Mouse (Mus musculus): ENCODE results near the gene Sergef.

Sergef gene

GRCm38 (mm10) chr7:46639692-46640031 is at the start of gene Sergef:
Gene Sergef (minus strand): TSS chr7:46639807.
- peak; percentile 93 for DNase-seq (ENCODE audit: low read depth, low spot score)

GRCm38 (mm10) chr7:46686827-46687226 is 47.2 kb upstream of the Sergef start:
- DNase-seq (ENCODE audit: low read depth, low spot score): peak; percentile 77

- no peak for DNase-seq (ENCODE audit: low read depth, low spot score)
These were observed 41.1 kb upstream of the Sergef start for GRCm38 (mm10) chr7:46680732-46681131.

- peak; percentile 67 for DNase-seq (ENCODE audit: low read depth, low spot score)
These were observed 39.4 kb upstream of the Sergef start for GRCm38 (mm10) chr7:46679044-46679443.

GRCm38 (mm10) chr7:46678417-46678816 is 38.8 kb upstream of the Sergef start:
- peak; percentile 82 for DNase-seq (ENCODE audit: low read depth, low spot score)

- no peak for DNase-seq (ENCODE audit: low read depth, low spot score)
These were observed 37.3 kb upstream of the Sergef start for GRCm38 (mm10) chr7:46676808-46677360.

GRCm38 (mm10) chr7:46675886-46676285 is 36.3 kb upstream of the Sergef start:
- DNase-seq (ENCODE audit: low read depth, low spot score): no peak

- DNase-seq (ENCODE audit: low read depth, low spot score): no peak
These were observed 35.5 kb upstream of the Sergef start for GRCm38 (mm10) chr7:46675061-46675460.

- no peak for DNase-seq (ENCODE audit: low read depth, low spot score)
These were observed 32.6 kb upstream of the Sergef start, which contains the start of gene Tph1 for GRCm38 (mm10) chr7:46672160-46672672. Gene Tph1 (minus strand): TSS chr7:46672537.

GRCm38 (mm10) chr7:46667256-46667655 is 27.6 kb upstream of the Sergef start:
- DNase-seq (ENCODE audit: low read depth, low spot score): no peak

GRCm38 (mm10) chr7:46665236-46665635 is 25.6 kb upstream of the Sergef start:
- peak; percentile 59 for DNase-seq (ENCODE audit: low read depth, low spot score)

- no peak for DNase-seq (ENCODE audit: low read depth, low spot score)
These were observed 22.0 kb upstream of the Sergef start for GRCm38 (mm10) chr7:46661591-46662090.

- no peak for DNase-seq (ENCODE audit: low read depth, low spot score)
These were observed 12.7 kb upstream of the Sergef start for GRCm38 (mm10) chr7:46652279-46652678.

- DNase-seq (ENCODE audit: low read depth, low spot score): peak; percentile 23
These were observed 10.6 kb upstream of the Sergef start for GRCm38 (mm10) chr7:46650231-46650630.

GRCm38 (mm10) chr7:46648431-46649140 is 9.0 kb upstream of the Sergef start:
- no peak for DNase-seq (ENCODE audit: low read depth, low spot score)

- DNase-seq (ENCODE audit: low read depth, low spot score): peak; percentile 33
These were observed 3.6 kb upstream of the Sergef start for GRCm38 (mm10) chr7:46643172-46643571.

GRCm38 (mm10) chr7:46640062-46640461 is 455 bp upstream of the Sergef start:
- DNase-seq (ENCODE audit: low read depth, low spot score): no peak

GRCm38 (mm10) chr7:46638889-46639691 is 517 bp downstream of the Sergef start:
- DNase-seq (ENCODE audit: low read depth, low spot score): no peak

- no peak for DNase-seq (ENCODE audit: low read depth, low spot score)
These were observed 11.1 kb downstream of the Sergef start for GRCm38 (mm10) chr7:46628375-46628975.

- no peak for DNase-seq (ENCODE audit: low read depth, low spot score)
These were observed 15.6 kb downstream of the Sergef start for GRCm38 (mm10) chr7:46623979-46624378.

GRCm38 (mm10) chr7:46618416-46619110 is 21.0 kb downstream of the Sergef start:
- DNase-seq (ENCODE audit: low read depth, low spot score): no peak
